Mouse (Mus musculus): ENCODE results near the gene Creb3.

DNA sequence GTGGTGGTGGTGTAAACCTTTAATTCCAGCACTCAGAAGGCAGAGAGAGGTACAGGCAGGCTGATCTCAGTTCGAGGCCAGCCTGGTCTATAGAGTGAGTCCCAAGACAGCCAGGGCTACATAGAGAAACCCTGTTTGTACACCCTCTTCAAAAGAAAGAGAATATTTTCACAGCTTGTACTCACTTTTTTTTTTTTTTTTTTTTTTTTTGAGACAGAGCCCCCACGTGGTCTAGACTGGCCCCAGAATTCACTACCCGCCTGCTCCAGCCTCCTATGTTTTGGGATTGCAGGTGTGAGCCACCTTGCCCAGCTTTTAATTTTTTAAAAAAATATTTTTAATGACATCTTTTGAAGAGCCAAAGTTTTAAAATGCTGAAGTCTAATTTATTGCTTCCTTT lies 42.0 kb downstream of the Creb3 start:
- TF ChIP-seq CTCF (conservative IDR thresholded peaks at IDR 0.05; ENCODE audit: insufficient read depth, insufficient read length, low read depth, low read length) (no peak), POLR2A (IDR thresholded peaks at IDR 0.05; ENCODE audit: low read depth, low read length) (no peak)
